In the genomic region with DNA sequence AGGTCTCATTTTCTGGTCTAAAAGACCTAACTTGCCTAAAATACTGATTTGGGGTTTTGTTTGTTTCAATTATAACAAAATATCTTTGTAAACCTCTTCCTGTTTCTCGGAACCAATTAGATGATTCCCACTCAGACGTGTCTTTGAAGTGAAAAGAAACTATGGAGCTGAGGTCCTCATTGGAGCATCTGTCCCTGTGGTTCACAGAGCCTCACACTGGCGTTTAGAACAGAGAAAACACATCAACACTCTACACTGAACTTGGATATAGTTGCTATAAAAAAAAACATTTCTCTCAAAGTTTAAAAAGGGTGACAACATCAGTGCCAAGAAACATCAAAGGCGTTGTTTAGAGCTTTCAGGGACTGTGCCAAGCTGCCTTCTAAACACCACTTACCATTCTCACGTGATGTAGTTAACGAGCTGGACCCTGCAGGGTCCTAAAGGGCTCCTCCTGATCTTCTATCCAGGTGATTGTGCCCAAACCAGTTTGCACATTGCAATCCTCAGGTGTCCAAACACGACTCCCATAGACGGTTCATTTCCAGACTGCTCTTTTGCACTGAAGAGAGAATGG, we compare ENCODE assay signal across 26 mouse cellular contexts.
DNase-seq lines count a peak whose midpoint lies in the region; ATAC-seq and TF ChIP-seq lines count a peak whose summit lies in the region.
"Had no signal": no experiment of that assay in that cellular context is flagged by ENCODE, and none has a peak within 500 bp of the region (broad histone marks: within the 10 kb centered on the region; RNA-seq: fewer than 3 reads in every experiment).

No protein-coding gene starts in this region.

- H3K9ac ChIP-seq in embryonic facial prominence, embryonic 14.5 days (ENCODE audit: low read depth, low read length): no peak overlapping the region
- no peak overlapping the region for H3K9ac ChIP-seq in lung, postnatal 0 days (replicated peaks; ENCODE audit: low read depth)
- no peak overlapping the region for H3K9ac ChIP-seq in forebrain, embryonic 15.5 days (replicated peaks)
- H3K9ac ChIP-seq: embryonic facial prominence, embryonic 12.5 days; heart, embryonic 15.5 days; hindbrain, embryonic 12.5 days; limb, embryonic 13.5 days; liver, embryonic 12.5 days; liver, postnatal 0 days; midbrain, embryonic 12.5 days had no signal

- H3K36me3 ChIP-seq in embryonic facial prominence, embryonic 14.5 days (ENCODE audit: control insufficient read depth, insufficient read depth, low read length): no peaks in the 10 kb centered on the region
- H3K36me3 ChIP-seq in embryonic facial prominence, embryonic 10.5 days (replicated peaks): no peaks in the 10 kb centered on the region
- H3K36me3 ChIP-seq in lung, postnatal 0 days (ENCODE audit: insufficient read depth, low read length): no peaks in the 10 kb centered on the region
- H3K36me3 ChIP-seq in forebrain, embryonic 15.5 days: no peaks in the 10 kb centered on the region
- H3K36me3 ChIP-seq: embryonic facial prominence, embryonic 12.5 days; heart, embryonic 15.5 days; hindbrain, embryonic 12.5 days; limb, embryonic 13.5 days; liver, embryonic 12.5 days; midbrain, embryonic 12.5 days had no signal

- TF ChIP-seq CTCF in layer of hippocampus, adult 2 months (conservative IDR thresholded peaks at IDR 0.05): no peak
- TF ChIP-seq CTCF in lung, postnatal 0 days (IDR thresholded peaks at IDR 0.05): no peak

- H3K4me3 ChIP-seq in embryonic facial prominence, embryonic 14.5 days (ENCODE audit: low read depth, low read length): no peak overlapping the region
- no peak overlapping the region for H3K4me3 ChIP-seq in embryonic facial prominence, embryonic 10.5 days
- H3K4me3 ChIP-seq in layer of hippocampus, adult 2 months: no peak overlapping the region
- no peak overlapping the region for H3K4me3 ChIP-seq in lung, postnatal 0 days (ENCODE audit: low read depth, low read length)
- no peak overlapping the region for H3K4me3 ChIP-seq in forebrain, embryonic 15.5 days
- H3K4me3 ChIP-seq: embryonic facial prominence, embryonic 12.5 days; heart, embryonic 15.5 days; hindbrain, embryonic 12.5 days; left cerebral cortex, adult 2 months; limb, embryonic 13.5 days; liver, embryonic 12.5 days; midbrain, embryonic 12.5 days had no signal

- DNase-seq in embryonic facial prominence, embryonic 14.5 days (ENCODE audit: low spot score): peak; percentile 27
- no peak for DNase-seq in embryonic facial prominence, embryonic 10.5 days (ENCODE audit: low spot score)
- DNase-seq in layer of hippocampus, adult 2 months (ENCODE audit: low spot score in 2 of 2): no peak
- DNase-seq in layer of hippocampus, postnatal 14 days (ENCODE audit: low spot score in 2 of 2): no peak
- DNase-seq in lung, postnatal 0 days (ENCODE audit: low spot score): peak; percentile 24
- DNase-seq in lung, postnatal 14 days: no peak
- no peak for DNase-seq in urinary bladder, adult 2 months (ENCODE audit: low spot score)
- DNase-seq: adrenal gland, adult 8-10 months; cerebellum, adult 8-10 months; cerebellum, postnatal 25 days; gastrocnemius, postnatal 10 days; heart, postnatal 36 days; kidney, adult 8-10 months; kidney, postnatal 10 days; liver, postnatal 0 days; right cerebral cortex, postnatal 14 days had no signal

- no peaks in the 10 kb centered on the region for H3K27me3 ChIP-seq in embryonic facial prominence, embryonic 14.5 days (replicated peaks; ENCODE audit: control insufficient read depth, insufficient read depth, low read length)
- H3K27me3 ChIP-seq in embryonic facial prominence, embryonic 10.5 days (replicated peaks; ENCODE audit: low read depth, poor library complexity, severe bottlenecking): no peaks in the 10 kb centered on the region
- no peaks in the 10 kb centered on the region for H3K27me3 ChIP-seq in lung, postnatal 0 days (replicated peaks; ENCODE audit: insufficient read depth, low read length)
- no peaks in the 10 kb centered on the region for H3K27me3 ChIP-seq in forebrain, embryonic 15.5 days
- H3K27me3 ChIP-seq: CH12.LX; embryonic facial prominence, embryonic 12.5 days; heart, embryonic 15.5 days; hindbrain, embryonic 12.5 days; limb, embryonic 13.5 days; liver, embryonic 12.5 days; midbrain, embryonic 12.5 days had no signal

- H3K4me2 ChIP-seq in embryonic facial prominence, embryonic 14.5 days (ENCODE audit: low read depth, low read length): no peak overlapping the region
- no peak overlapping the region for H3K4me2 ChIP-seq in lung, postnatal 0 days (replicated peaks; ENCODE audit: low read depth, low read length)
- H3K4me2 ChIP-seq in forebrain, embryonic 15.5 days (replicated peaks): no peak overlapping the region
- H3K4me2 ChIP-seq: embryonic facial prominence, embryonic 12.5 days; heart, embryonic 15.5 days; hindbrain, embryonic 12.5 days; limb, embryonic 13.5 days; liver, embryonic 12.5 days; midbrain, embryonic 12.5 days had no signal

- TF ChIP-seq EP300 in lung, postnatal 0 days (IDR thresholded peaks at IDR 0.05): no peak

- H3K9me3 ChIP-seq in embryonic facial prominence, embryonic 14.5 days (ENCODE audit: control insufficient read depth, low read length): no peaks in the 10 kb centered on the region
- no peaks in the 10 kb centered on the region for H3K9me3 ChIP-seq in embryonic facial prominence, embryonic 10.5 days
- H3K9me3 ChIP-seq in lung, postnatal 0 days (ENCODE audit: low read length): no peaks in the 10 kb centered on the region
- H3K9me3 ChIP-seq in forebrain, embryonic 15.5 days: no peaks in the 10 kb centered on the region
- H3K9me3 ChIP-seq: embryonic facial prominence, embryonic 12.5 days; heart, embryonic 15.5 days; hindbrain, embryonic 12.5 days; limb, embryonic 13.5 days; liver, embryonic 12.5 days; midbrain, embryonic 12.5 days had no signal

- no peak overlapping the region for H3K27ac ChIP-seq in embryonic facial prominence, embryonic 14.5 days (replicated peaks; ENCODE audit: low read depth, low read length)
- no peak overlapping the region for H3K27ac ChIP-seq in embryonic facial prominence, embryonic 10.5 days (replicated peaks)
- peak overlapping the region; percentile 51 for H3K27ac ChIP-seq in layer of hippocampus, adult 2 months
- no peak overlapping the region for H3K27ac ChIP-seq in lung, postnatal 0 days (ENCODE audit: low read length)
- H3K27ac ChIP-seq in forebrain, embryonic 15.5 days (replicated peaks): no peak overlapping the region
- H3K27ac ChIP-seq: embryonic facial prominence, embryonic 12.5 days; heart, embryonic 15.5 days; hindbrain, embryonic 12.5 days; left cerebral cortex, adult 2 months; limb, embryonic 13.5 days; liver, embryonic 12.5 days; midbrain, embryonic 12.5 days had no signal

- H3K4me1 ChIP-seq in embryonic facial prominence, embryonic 14.5 days (ENCODE audit: control insufficient read depth, insufficient read depth, low read length): peaks cover 16% of the 10 kb centered on the region
- peaks cover 5% of the 10 kb centered on the region for H3K4me1 ChIP-seq in embryonic facial prominence, embryonic 10.5 days
- H3K4me1 ChIP-seq in lung, postnatal 0 days (ENCODE audit: insufficient read depth, low read depth, low read length): peaks cover 16% of the 10 kb centered on the region; the same call in 1 of the 2 replicates
- H3K4me1 ChIP-seq in forebrain, embryonic 15.5 days: peaks cover 10% of the 10 kb centered on the region; the same call in 1 of the 2 replicates
- H3K4me1 ChIP-seq: liver, embryonic 12.5 days had no signal

- no peak for ATAC-seq in embryonic facial prominence, embryonic 14.5 days (ENCODE audit: low read depth)
- peak; percentile 44 for ATAC-seq in lung, postnatal 0 days
- peak; percentile 41; the same call in 1 of the 2 replicates for ATAC-seq in forebrain, embryonic 15.5 days (replicated peaks)
- ATAC-seq: intestine, embryonic 16.5 days; liver, embryonic 12.5 days had no signal

- 69% methylated on average over 8 of the region's 8 CpGs for WGBS in embryonic facial prominence, embryonic 14.5 days
- WGBS in embryonic facial prominence, embryonic 10.5 days: 83% methylated on average over 8 of the region's 8 CpGs
- 46% methylated on average over 8 of the region's 8 CpGs for WGBS in lung, postnatal 0 days
- WGBS in forebrain, embryonic 15.5 days: 33% methylated on average over 8 of the region's 8 CpGs

Comparison
In these comparisons a context has a peak if more than half of its experiments do, and no peak if none do; other contexts are left out.
1. DNase-seq: peak in embryonic facial prominence, embryonic 14.5 days (single experiment) and lung, postnatal 0 days (single experiment); none in embryonic facial prominence, embryonic 10.5 days (single experiment), layer of hippocampus, adult 2 months (0 of 2), layer of hippocampus, postnatal 14 days (0 of 2), lung, postnatal 14 days (single experiment) and urinary bladder, adult 2 months (single experiment).